Mouse (Mus musculus) E14TG2a.4 (cell line): ENCODE results near the gene Fxn.

ENCODE experiments used
- CTCF ChIP-seq: conservative IDR thresholded peaks from 2 replicates; pipeline ENCODE4 v1.5.1; 2014; ENCODE audit warnings: low read length
- POU5F1 ChIP-seq: IDR thresholded peaks from 2 replicates; pipeline ENCODE4 v1.6.1; 2014; ENCODE audit warnings: low read length, borderline replicate concordance

- TF ChIP-seq CTCF (no peak), POU5F1 (no peak)
These were observed 17.7 kb downstream of the Fxn start for GRCm38 (mm10) chr19:24262736-24263135.
